Mouse (Mus musculus): ENCODE measurements around the gene Kif16b. TPM values are rescaled to one million over a fixed set of nuclear protein-coding genes. Genes with fewer than 3 reads are reported as not detected.

Gene Kif16b
- polyA plus RNA-seq, 1 experiment from 2014 or later, result 6.4 TPM

- Histone ChIP-seq H3K36me3 (ENCODE audit: insufficient read depth, low read length) (no peaks in the 10 kb centered on the region), H3K27me3 (replicated peaks; ENCODE audit: insufficient read depth, low read length) (no peaks in the 10 kb centered on the region), H3K27ac (ENCODE audit: low read length) (no peak overlapping the region), H3K4me3 (ENCODE audit: low read depth, low read length) (no peak overlapping the region), H3K4me2 (replicated peaks; ENCODE audit: low read depth, low read length) (no peak overlapping the region), H3K9me3 (ENCODE audit: low read length) (no peaks in the 10 kb centered on the region), H3K9ac (replicated peaks; ENCODE audit: low read depth) (no peak overlapping the region), H3K4me1 (ENCODE audit: insufficient read depth, low read depth, low read length) (no peaks in the 10 kb centered on the region)
- WGBS, result 77% methylated on average over 3 of the region's 3 CpGs
- TF ChIP-seq EP300 (IDR thresholded peaks at IDR 0.05) (no peak), CTCF (IDR thresholded peaks at IDR 0.05) (no peak)
- DNase-seq (ENCODE audit: low spot score) (no peak), ATAC-seq (no peak)
These were observed 143.1 kb downstream of the Kif16b start for GRCm38 (mm10) chr2:142758091-142758765.

- DNase-seq (ENCODE audit: low spot score), result no peak
- H3K9ac ChIP-seq (replicated peaks; ENCODE audit: low read depth), result no peak overlapping the region
- H3K4me3 ChIP-seq (ENCODE audit: low read depth, low read length), result no peak overlapping the region
- TF ChIP-seq CTCF (IDR thresholded peaks at IDR 0.05) (no peak), EP300 (IDR thresholded peaks at IDR 0.05) (no peak)
- H3K9me3 ChIP-seq (ENCODE audit: low read length), result no peaks in the 10 kb centered on the region
- H3K27ac ChIP-seq (ENCODE audit: low read length), result no peak overlapping the region
- H3K36me3 ChIP-seq (ENCODE audit: insufficient read depth, low read length), result no peaks in the 10 kb centered on the region
- no peak overlapping the region for H3K4me2 ChIP-seq (replicated peaks; ENCODE audit: low read depth, low read length)
- H3K27me3 ChIP-seq (replicated peaks; ENCODE audit: insufficient read depth, low read length), result no peaks in the 10 kb centered on the region
- WGBS, result 75% methylated on average over 2 of the region's 2 CpGs
- no peak for ATAC-seq
- H3K4me1 ChIP-seq (ENCODE audit: insufficient read depth, low read depth, low read length), result no peaks in the 10 kb centered on the region
These were observed 162.0 kb downstream of the Kif16b start for GRCm38 (mm10) chr2:142739338-142739737.

GRCm38 (mm10) chr2:142738488-142738887, 162.8 kb downstream of the Kif16b start:
- TF ChIP-seq CTCF (IDR thresholded peaks at IDR 0.05), result no peak
- TF ChIP-seq EP300 (IDR thresholded peaks at IDR 0.05), result no peak

GRCm38 (mm10) chr2:142735691-142736090, 165.6 kb downstream of the Kif16b start:
- Histone ChIP-seq H3K27ac (ENCODE audit: low read length) (no peak overlapping the region), H3K27me3 (replicated peaks; ENCODE audit: insufficient read depth, low read length) (no peaks in the 10 kb centered on the region)

More at GRCm38 (mm10) chr2:142738488-142738887, 162.8 kb downstream of the Kif16b start:
- H3K36me3 ChIP-seq (ENCODE audit: insufficient read depth, low read length), result no peaks in the 10 kb centered on the region
- no peak overlapping the region for H3K4me3 ChIP-seq (ENCODE audit: low read depth, low read length)
- H3K9me3 ChIP-seq (ENCODE audit: low read length), result no peaks in the 10 kb centered on the region
- no peak overlapping the region for H3K27ac ChIP-seq (ENCODE audit: low read length)
- WGBS, result 75% methylated on average over 2 of the region's 2 CpGs
- DNase-seq (ENCODE audit: low spot score), result no peak
- no peak overlapping the region for H3K4me2 ChIP-seq (replicated peaks; ENCODE audit: low read depth, low read length)
- no peaks in the 10 kb centered on the region for H3K4me1 ChIP-seq (ENCODE audit: insufficient read depth, low read depth, low read length)
- H3K9ac ChIP-seq (replicated peaks; ENCODE audit: low read depth), result no peak overlapping the region
- no peaks in the 10 kb centered on the region for H3K27me3 ChIP-seq (replicated peaks; ENCODE audit: insufficient read depth, low read length)
- no peak for ATAC-seq

GRCm38 (mm10) chr2:142734046-142734445, 167.3 kb downstream of the Kif16b start:
- WGBS, result 91% methylated on average over 2 of the region's 2 CpGs

More at GRCm38 (mm10) chr2:142735691-142736090, 165.6 kb downstream of the Kif16b start:
- H3K4me3 ChIP-seq (ENCODE audit: low read depth, low read length), result no peak overlapping the region
- ATAC-seq (no peak), DNase-seq (ENCODE audit: low spot score) (no peak)
- WGBS, result 93% methylated on average over 3 of the region's 3 CpGs
- no peaks in the 10 kb centered on the region for H3K4me1 ChIP-seq (ENCODE audit: insufficient read depth, low read depth, low read length)
- TF ChIP-seq EP300 (IDR thresholded peaks at IDR 0.05) (no peak), CTCF (IDR thresholded peaks at IDR 0.05) (no peak)
- H3K36me3 ChIP-seq (ENCODE audit: insufficient read depth, low read length), result no peaks in the 10 kb centered on the region
- no peak overlapping the region for H3K9ac ChIP-seq (replicated peaks; ENCODE audit: low read depth)
- no peak overlapping the region for H3K4me2 ChIP-seq (replicated peaks; ENCODE audit: low read depth, low read length)
- no peaks in the 10 kb centered on the region for H3K9me3 ChIP-seq (ENCODE audit: low read length)

DNA sequence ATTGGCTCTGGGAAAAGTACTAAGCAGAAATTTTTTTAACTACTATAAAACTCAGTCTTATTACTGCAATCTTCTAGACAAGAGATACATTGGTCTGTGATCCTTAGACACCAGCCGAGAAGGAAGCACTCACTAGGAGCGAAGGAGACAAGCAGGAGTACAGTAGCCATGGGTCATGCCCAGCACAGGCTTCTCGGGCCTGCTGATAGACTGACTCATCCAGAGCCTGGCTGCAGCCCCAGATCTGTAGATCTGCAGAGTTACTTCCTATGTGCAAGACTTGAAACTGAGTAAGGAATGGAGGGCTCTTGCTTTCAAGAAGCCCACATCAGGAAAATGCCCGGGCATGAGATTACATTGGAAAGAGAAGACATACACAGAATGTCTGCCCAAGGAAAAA, 169.0 kb downstream of the Kif16b start:
- 65% methylated on average over 4 of the region's 4 CpGs for WGBS
- Histone ChIP-seq H3K4me2 (replicated peaks; ENCODE audit: low read depth, low read length) (no peak overlapping the region), H3K27me3 (replicated peaks; ENCODE audit: insufficient read depth, low read length) (no peaks in the 10 kb centered on the region), H3K4me1 (ENCODE audit: insufficient read depth, low read depth, low read length) (no peaks in the 10 kb centered on the region), H3K36me3 (ENCODE audit: insufficient read depth, low read length) (no peaks in the 10 kb centered on the region), H3K9ac (replicated peaks; ENCODE audit: low read depth) (no peak overlapping the region), H3K27ac (ENCODE audit: low read length) (no peak overlapping the region), H3K4me3 (ENCODE audit: low read depth, low read length) (no peak overlapping the region), H3K9me3 (ENCODE audit: low read length) (no peaks in the 10 kb centered on the region)
- TF ChIP-seq CTCF (IDR thresholded peaks at IDR 0.05) (no peak), EP300 (IDR thresholded peaks at IDR 0.05) (no peak)
- no peak for DNase-seq (ENCODE audit: low spot score)
- ATAC-seq, result no peak

More at GRCm38 (mm10) chr2:142734046-142734445, 167.3 kb downstream of the Kif16b start:
- Histone ChIP-seq H3K27ac (ENCODE audit: low read length) (no peak overlapping the region), H3K27me3 (replicated peaks; ENCODE audit: insufficient read depth, low read length) (no peaks in the 10 kb centered on the region), H3K9me3 (ENCODE audit: low read length) (no peaks in the 10 kb centered on the region), H3K4me1 (ENCODE audit: insufficient read depth, low read depth, low read length) (no peaks in the 10 kb centered on the region), H3K4me3 (ENCODE audit: low read depth, low read length) (no peak overlapping the region), H3K4me2 (replicated peaks; ENCODE audit: low read depth, low read length) (no peak overlapping the region), H3K36me3 (ENCODE audit: insufficient read depth, low read length) (no peaks in the 10 kb centered on the region), H3K9ac (replicated peaks; ENCODE audit: low read depth) (no peak overlapping the region)
- DNase-seq (ENCODE audit: low spot score) (no peak), ATAC-seq (no peak)
- TF ChIP-seq CTCF (IDR thresholded peaks at IDR 0.05), result no peak
- TF ChIP-seq EP300 (IDR thresholded peaks at IDR 0.05), result no peak

Data from lung, postnatal 0 days (tissue).